Mouse (Mus musculus): ENCODE measurements around the gene Creg2. TPM values are rescaled to one million over a fixed set of nuclear protein-coding genes. Genes with fewer than 3 reads are reported as not detected.

Gene Creg2
- polyA plus RNA-seq (2015; fragmentation: Nextera tagmentation; extraction: Ambion mirVana), result 0.18 and 0.22 TPM in 2 replicates

DNA sequence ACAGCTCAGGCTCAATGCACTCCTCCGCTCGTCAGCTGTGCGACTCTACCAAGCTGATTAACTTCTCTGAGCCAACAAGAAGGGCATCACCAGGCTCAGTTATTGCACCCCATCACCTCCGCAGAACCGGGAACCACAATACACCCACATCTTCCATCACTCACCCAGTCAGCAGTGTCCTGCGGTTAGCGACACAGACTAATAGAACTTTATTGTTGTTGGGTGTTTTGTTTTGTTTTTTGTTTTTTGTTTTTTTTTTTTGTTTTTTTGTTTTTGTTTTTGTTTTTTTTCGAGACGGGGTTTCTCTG lies at the start of gene Creg2:
TSS of gene Creg2 (minus strand) at position 234 of the 308 bp plus-strand sequence.
- 34% methylated on average over 9 of the region's 9 CpGs for WGBS
- Histone ChIP-seq H3K27me3 (replicated peaks; ENCODE audit: control insufficient read depth, insufficient read depth, low read length) (peaks cover 21% of the 10 kb centered on the region), H3K4me3 (ENCODE audit: low read length) (peak within 1 kb of the TSS; percentile 59), H3K36me3 (ENCODE audit: control insufficient read depth, insufficient read depth, low read length) (no peaks in the 10 kb centered on the region), H3K4me1 (ENCODE audit: control insufficient read depth, insufficient read depth, low read length) (peaks cover 4% of the 10 kb centered on the region), H3K27ac (ENCODE audit: low read length) (no peak within 1 kb of the TSS), H3K9me3 (ENCODE audit: control insufficient read depth, low read length) (no peaks in the 10 kb centered on the region), H3K4me2 (ENCODE audit: low read depth, low read length) (peak within 1 kb of the TSS; percentile 99), H3K9ac (ENCODE audit: low read depth, low read length) (peak within 1 kb of the TSS; percentile 57)
- ATAC-seq, result no peak; the same call in 1 of the 2 replicates

DNA sequence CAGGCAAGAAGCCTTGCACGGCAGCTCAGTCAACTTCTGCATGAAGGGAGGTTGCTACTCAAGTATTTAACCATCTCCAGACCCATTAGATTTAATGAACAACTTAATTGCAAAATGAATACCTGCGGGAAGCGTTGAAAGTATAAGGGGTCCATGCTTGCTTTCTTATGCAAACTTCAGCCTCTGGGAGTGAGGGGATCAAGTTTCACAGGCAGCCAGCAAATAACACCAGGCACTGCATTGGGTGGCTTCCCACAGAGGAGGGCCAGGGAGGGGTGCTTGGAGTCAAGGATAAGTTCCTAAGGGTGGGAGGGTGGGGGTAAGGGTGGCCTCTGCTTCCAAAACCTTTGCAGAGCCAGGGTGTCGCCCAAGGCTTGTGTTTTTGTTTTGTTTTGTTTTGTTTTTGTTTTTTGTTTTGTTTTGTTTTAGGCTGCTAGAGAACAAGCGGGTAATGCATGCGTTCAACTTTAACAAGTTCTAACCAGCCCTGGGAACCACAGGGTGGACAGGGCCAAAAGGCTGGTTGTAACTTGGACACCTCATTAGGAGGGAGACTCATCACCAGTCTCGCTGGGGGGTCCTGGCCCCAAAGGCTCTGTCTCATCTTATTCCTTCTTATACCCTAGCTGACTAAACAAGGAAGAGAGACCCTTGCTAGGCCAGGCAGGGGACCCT lies 49.5 kb upstream of the Creg2 start:
- no peak overlapping the region for H3K4me2 ChIP-seq (ENCODE audit: low read depth, low read length)
- no peak overlapping the region for H3K9ac ChIP-seq (ENCODE audit: low read depth, low read length)
- peaks cover 22% of the 10 kb centered on the region for H3K4me1 ChIP-seq (ENCODE audit: control insufficient read depth, insufficient read depth, low read length)
- H3K27me3 ChIP-seq (replicated peaks; ENCODE audit: control insufficient read depth, insufficient read depth, low read length), result no peaks in the 10 kb centered on the region
- no peak for ATAC-seq
- no peak overlapping the region for H3K27ac ChIP-seq (ENCODE audit: low read length)
- no peaks in the 10 kb centered on the region for H3K36me3 ChIP-seq (ENCODE audit: control insufficient read depth, insufficient read depth, low read length)
- 39% methylated on average over 7 of the region's 7 CpGs for WGBS
- H3K4me3 ChIP-seq (ENCODE audit: low read length), result no peak overlapping the region
- no peaks in the 10 kb centered on the region for H3K9me3 ChIP-seq (ENCODE audit: control insufficient read depth, low read length)

DNA sequence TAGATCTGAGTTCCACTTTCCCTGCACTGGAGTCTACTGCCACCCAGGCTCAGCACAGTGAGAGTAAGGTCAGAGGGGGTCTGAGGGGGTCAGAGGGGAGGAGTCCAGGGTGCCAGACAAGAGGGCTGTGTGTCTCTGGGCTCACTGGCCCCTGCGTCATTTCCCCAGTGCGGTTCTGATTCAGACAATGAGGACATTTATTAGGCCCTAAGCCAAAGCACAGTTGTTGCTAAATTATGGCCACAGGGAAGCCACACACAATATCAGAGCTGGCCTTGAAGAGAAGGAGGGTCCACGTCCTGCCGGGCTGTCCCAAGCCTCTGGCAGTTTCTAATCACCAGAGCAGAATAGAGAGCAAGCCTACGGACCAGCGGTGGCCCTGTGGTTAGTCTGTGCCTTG lies 47.2 kb upstream of the Creg2 start:
- H3K4me2 ChIP-seq (ENCODE audit: low read depth, low read length), result no peak overlapping the region
- peak overlapping the region; percentile 17; the same call in 1 of the 2 replicates for H3K9ac ChIP-seq (ENCODE audit: low read depth, low read length)
- ATAC-seq, result no peak
- H3K36me3 ChIP-seq (ENCODE audit: control insufficient read depth, insufficient read depth, low read length), result no peaks in the 10 kb centered on the region
- H3K27me3 ChIP-seq (replicated peaks; ENCODE audit: control insufficient read depth, insufficient read depth, low read length), result no peaks in the 10 kb centered on the region
- WGBS, result 56% methylated on average over 6 of the region's 6 CpGs
- H3K9me3 ChIP-seq (ENCODE audit: control insufficient read depth, low read length), result no peaks in the 10 kb centered on the region
- peaks cover 33% of the 10 kb centered on the region for H3K4me1 ChIP-seq (ENCODE audit: control insufficient read depth, insufficient read depth, low read length)
- no peak overlapping the region for H3K27ac ChIP-seq (ENCODE audit: low read length)
- H3K4me3 ChIP-seq (ENCODE audit: low read length), result no peak overlapping the region

DNA sequence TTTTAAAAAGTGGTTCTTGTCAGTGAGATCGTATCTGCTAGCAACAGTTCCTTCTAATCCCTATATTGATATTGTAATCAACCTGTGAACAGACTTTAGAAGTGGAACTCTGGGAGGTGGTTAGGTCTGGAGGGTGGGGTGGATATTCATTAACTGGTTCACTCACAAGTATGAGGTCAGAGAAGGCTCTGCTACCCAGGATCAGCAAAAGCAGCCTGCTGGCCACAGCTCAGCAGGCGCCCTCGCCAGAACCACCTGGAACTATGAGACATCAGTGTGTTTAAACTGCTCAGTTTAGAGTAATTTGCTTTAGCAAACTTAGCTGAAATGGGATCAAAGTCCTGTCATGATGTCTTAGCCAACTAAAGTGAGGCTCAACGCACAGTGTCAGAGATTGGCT lies 43.9 kb upstream of the Creg2 start:
- Histone ChIP-seq H3K4me3 (ENCODE audit: low read length) (no peak overlapping the region), H3K27me3 (replicated peaks; ENCODE audit: control insufficient read depth, insufficient read depth, low read length) (no peaks in the 10 kb centered on the region), H3K9ac (ENCODE audit: low read depth, low read length) (no peak overlapping the region), H3K36me3 (ENCODE audit: control insufficient read depth, insufficient read depth, low read length) (no peaks in the 10 kb centered on the region), H3K4me2 (ENCODE audit: low read depth, low read length) (peak overlapping the region; percentile 16; the same call in 1 of the 2 replicates), H3K9me3 (ENCODE audit: control insufficient read depth, low read length) (no peaks in the 10 kb centered on the region), H3K4me1 (ENCODE audit: control insufficient read depth, insufficient read depth, low read length) (peaks cover 14% of the 10 kb centered on the region), H3K27ac (ENCODE audit: low read length) (no peak overlapping the region)
- peak; percentile 81 for ATAC-seq
- WGBS, result 44% methylated on average over 4 of the region's 4 CpGs

DNA sequence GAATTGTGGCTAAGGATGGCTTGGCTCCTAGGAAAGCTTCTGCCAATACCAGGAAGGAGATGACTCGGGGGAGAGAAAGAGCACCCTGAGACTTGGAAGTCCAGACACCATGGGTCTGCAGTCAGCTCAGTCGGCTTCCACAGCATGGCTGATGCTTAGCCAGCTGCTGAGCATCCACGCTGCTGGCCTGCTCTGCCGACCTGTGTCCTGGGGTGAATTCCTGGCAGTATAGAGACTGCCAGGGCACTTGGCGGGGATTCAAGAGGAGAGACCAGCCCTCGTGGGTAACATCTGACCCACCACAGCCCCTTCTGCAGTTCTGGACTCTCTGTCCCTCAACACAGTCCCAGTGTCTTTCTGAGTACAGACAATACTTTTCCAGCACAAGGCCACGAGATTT lies 43.5 kb upstream of the Creg2 start:
- ATAC-seq, result peak; percentile 20; the same call in 1 of the 2 replicates
- H3K36me3 ChIP-seq (ENCODE audit: control insufficient read depth, insufficient read depth, low read length), result no peaks in the 10 kb centered on the region
- H3K27ac ChIP-seq (ENCODE audit: low read length), result no peak overlapping the region
- H3K4me3 ChIP-seq (ENCODE audit: low read length), result no peak overlapping the region
- 48% methylated on average over 7 of the region's 7 CpGs for WGBS
- H3K4me1 ChIP-seq (ENCODE audit: control insufficient read depth, insufficient read depth, low read length), result peaks cover 14% of the 10 kb centered on the region
- no peaks in the 10 kb centered on the region for H3K9me3 ChIP-seq (ENCODE audit: control insufficient read depth, low read length)
- no peak overlapping the region for H3K4me2 ChIP-seq (ENCODE audit: low read depth, low read length)
- H3K9ac ChIP-seq (ENCODE audit: low read depth, low read length), result no peak overlapping the region
- no peaks in the 10 kb centered on the region for H3K27me3 ChIP-seq (replicated peaks; ENCODE audit: control insufficient read depth, insufficient read depth, low read length)

DNA sequence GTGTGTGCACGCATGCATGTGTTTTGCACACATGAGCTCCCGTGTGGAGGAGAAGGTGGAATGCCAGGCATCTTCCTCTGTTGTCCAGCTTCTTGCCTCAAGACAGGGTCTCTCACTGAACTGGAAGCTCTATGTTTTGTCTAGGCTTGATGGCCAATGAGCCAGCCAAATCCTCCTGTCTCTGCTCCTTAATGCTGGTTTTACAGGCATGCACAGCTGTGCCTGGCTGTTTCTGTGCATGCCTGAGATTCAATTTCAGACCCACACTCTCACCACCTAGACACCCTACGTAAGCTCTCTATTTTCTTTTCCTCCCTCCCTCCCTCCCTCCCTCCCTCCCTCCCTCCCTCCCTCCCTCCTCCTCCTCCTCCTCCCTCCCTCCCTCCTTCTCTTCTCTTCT lies 40.7 kb upstream of the Creg2 start:
- Histone ChIP-seq H3K27me3 (replicated peaks; ENCODE audit: control insufficient read depth, insufficient read depth, low read length) (no peaks in the 10 kb centered on the region), H3K9ac (ENCODE audit: low read depth, low read length) (no peak overlapping the region), H3K9me3 (ENCODE audit: control insufficient read depth, low read length) (no peaks in the 10 kb centered on the region), H3K27ac (ENCODE audit: low read length) (no peak overlapping the region), H3K4me3 (ENCODE audit: low read length) (no peak overlapping the region), H3K36me3 (ENCODE audit: control insufficient read depth, insufficient read depth, low read length) (no peaks in the 10 kb centered on the region), H3K4me2 (ENCODE audit: low read depth, low read length) (no peak overlapping the region), H3K4me1 (ENCODE audit: control insufficient read depth, insufficient read depth, low read length) (peaks cover 18% of the 10 kb centered on the region)
- WGBS, result 63% methylated on average over 3 of the region's 3 CpGs
- ATAC-seq, result no peak

DNA sequence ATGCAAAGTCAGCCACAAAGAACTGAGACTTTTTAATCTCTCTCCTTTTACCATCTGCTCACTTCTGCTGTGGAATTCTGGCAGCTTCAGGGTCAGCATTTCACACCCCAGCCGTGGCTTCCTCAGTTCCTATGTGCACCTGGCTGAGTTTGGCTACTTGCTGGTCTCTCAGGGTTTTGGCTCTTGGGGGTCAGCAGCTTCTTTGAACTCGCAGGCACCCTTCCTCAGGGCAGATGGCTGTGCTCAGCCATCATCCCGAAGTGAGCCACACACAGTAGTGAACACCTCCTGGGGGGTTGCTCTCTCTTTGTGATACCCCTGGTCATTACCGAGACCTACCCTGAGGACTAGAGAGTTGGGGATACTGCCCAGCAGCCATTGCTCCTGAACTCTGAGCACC lies 39.8 kb upstream of the Creg2 start:
- ATAC-seq, result no peak
- H3K9me3 ChIP-seq (ENCODE audit: control insufficient read depth, low read length), result no peaks in the 10 kb centered on the region
- H3K9ac ChIP-seq (ENCODE audit: low read depth, low read length), result no peak overlapping the region
- peaks cover 15% of the 10 kb centered on the region for H3K4me1 ChIP-seq (ENCODE audit: control insufficient read depth, insufficient read depth, low read length)
- H3K4me3 ChIP-seq (ENCODE audit: low read length), result no peak overlapping the region
- no peaks in the 10 kb centered on the region for H3K27me3 ChIP-seq (replicated peaks; ENCODE audit: control insufficient read depth, insufficient read depth, low read length)
- WGBS, result 51% methylated on average over 4 of the region's 4 CpGs
- H3K4me2 ChIP-seq (ENCODE audit: low read depth, low read length), result no peak overlapping the region
- H3K36me3 ChIP-seq (ENCODE audit: control insufficient read depth, insufficient read depth, low read length), result no peaks in the 10 kb centered on the region
- no peak overlapping the region for H3K27ac ChIP-seq (ENCODE audit: low read length)

DNA sequence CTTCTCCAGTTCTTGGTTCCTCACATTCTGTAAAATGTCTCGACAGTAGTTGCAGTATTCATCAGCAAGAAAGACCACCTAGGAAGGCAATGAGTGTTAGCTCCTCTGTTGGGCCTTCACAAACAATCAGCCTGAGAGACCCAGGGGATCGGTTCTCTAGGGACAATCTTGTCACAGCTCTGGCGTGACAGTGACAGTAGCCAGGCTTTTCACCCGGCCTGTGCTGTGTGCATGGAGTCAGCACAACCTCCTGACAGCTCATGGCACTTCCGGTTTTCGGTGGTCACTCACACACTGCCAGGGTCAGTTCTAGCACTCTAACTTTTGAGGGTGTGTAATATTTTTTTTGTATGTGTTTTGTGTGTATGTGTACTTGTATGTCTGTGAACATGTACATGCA lies 37.3 kb upstream of the Creg2 start:
- Histone ChIP-seq H3K27ac (ENCODE audit: low read length) (no peak overlapping the region), H3K9me3 (ENCODE audit: control insufficient read depth, low read length) (no peaks in the 10 kb centered on the region), H3K36me3 (ENCODE audit: control insufficient read depth, insufficient read depth, low read length) (no peaks in the 10 kb centered on the region), H3K27me3 (replicated peaks; ENCODE audit: control insufficient read depth, insufficient read depth, low read length) (no peaks in the 10 kb centered on the region), H3K4me2 (ENCODE audit: low read depth, low read length) (no peak overlapping the region), H3K9ac (ENCODE audit: low read depth, low read length) (no peak overlapping the region), H3K4me3 (ENCODE audit: low read length) (no peak overlapping the region), H3K4me1 (ENCODE audit: control insufficient read depth, insufficient read depth, low read length) (0 out of 2 replicates have a peak, but pooled peaks cover 4% of the 10 kb centered on the region)
- WGBS, result 65% methylated on average over 6 of the region's 6 CpGs
- ATAC-seq, result no peak

DNA sequence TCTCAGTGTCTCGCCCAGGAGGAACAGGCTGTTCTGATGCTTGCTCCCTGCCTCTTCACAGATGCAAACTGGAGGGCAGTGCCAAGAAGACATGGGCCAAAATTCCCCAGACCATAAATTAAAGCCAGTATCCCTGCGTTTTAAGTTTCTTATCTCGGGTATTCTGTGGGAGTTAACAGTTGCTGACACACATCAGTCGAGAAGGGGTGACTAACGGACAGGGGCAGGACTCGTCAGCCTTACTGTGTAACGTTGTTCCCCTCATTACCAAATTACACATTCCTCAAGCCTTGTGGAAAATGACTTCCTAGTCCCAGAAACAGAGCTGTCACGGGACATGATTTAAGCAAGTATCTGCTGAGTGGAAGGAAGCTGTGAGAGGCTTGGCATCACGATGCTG lies 36.0 kb upstream of the Creg2 start:
- no peak for ATAC-seq
- 0 out of 2 replicates have a peak, but pooled peaks cover 4% of the 10 kb centered on the region for H3K4me1 ChIP-seq (ENCODE audit: control insufficient read depth, insufficient read depth, low read length)
- 51% methylated on average over 9 of the region's 9 CpGs for WGBS

DNA sequence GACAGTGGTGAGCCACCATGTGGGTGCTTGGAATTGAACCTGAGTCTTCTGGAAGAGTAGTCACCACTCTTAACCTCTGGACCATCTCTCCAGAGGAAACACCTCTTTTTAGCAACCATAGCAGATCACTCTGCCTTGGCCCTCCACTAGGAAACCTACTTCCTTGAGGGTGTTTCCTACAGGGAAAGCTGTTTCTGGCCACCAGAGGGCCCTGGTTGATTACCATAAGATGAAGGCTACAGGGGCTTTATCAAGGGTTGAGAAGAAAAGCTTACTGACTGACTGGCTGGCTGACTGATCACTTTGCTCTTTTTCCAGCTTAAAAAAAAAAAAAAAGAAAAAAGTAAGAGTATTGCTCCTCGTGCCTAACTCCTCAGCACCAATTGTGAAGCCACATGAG lies 34.6 kb upstream of the Creg2 start:
- no peaks in the 10 kb centered on the region for H3K27me3 ChIP-seq (replicated peaks; ENCODE audit: control insufficient read depth, insufficient read depth, low read length)
- no peak overlapping the region for H3K27ac ChIP-seq (ENCODE audit: low read length)
- ATAC-seq, result peak; percentile 77
- H3K9ac ChIP-seq (ENCODE audit: low read depth, low read length), result no peak overlapping the region
- H3K4me3 ChIP-seq (ENCODE audit: low read length), result no peak overlapping the region
- 0 out of 2 replicates have a peak, but pooled peaks cover 4% of the 10 kb centered on the region for H3K4me1 ChIP-seq (ENCODE audit: control insufficient read depth, insufficient read depth, low read length)
- 3% methylated on average over 1 of the region's 1 CpGs for WGBS
- no peaks in the 10 kb centered on the region for H3K9me3 ChIP-seq (ENCODE audit: control insufficient read depth, low read length)
- H3K4me2 ChIP-seq (ENCODE audit: low read depth, low read length), result no peak overlapping the region
- no peaks in the 10 kb centered on the region for H3K36me3 ChIP-seq (ENCODE audit: control insufficient read depth, insufficient read depth, low read length)

More for the DNA sequence above, 36.0 kb upstream of the Creg2 start:
- Histone ChIP-seq H3K4me2 (ENCODE audit: low read depth, low read length) (no peak overlapping the region), H3K36me3 (ENCODE audit: control insufficient read depth, insufficient read depth, low read length) (no peaks in the 10 kb centered on the region), H3K4me3 (ENCODE audit: low read length) (no peak overlapping the region), H3K9me3 (ENCODE audit: control insufficient read depth, low read length) (no peaks in the 10 kb centered on the region), H3K9ac (ENCODE audit: low read depth, low read length) (no peak overlapping the region), H3K27ac (ENCODE audit: low read length) (no peak overlapping the region), H3K27me3 (replicated peaks; ENCODE audit: control insufficient read depth, insufficient read depth, low read length) (no peaks in the 10 kb centered on the region)

Data from intestine, embryonic 16.5 days (tissue).